Mouse (Mus musculus): ENCODE results near the gene Lsm14b.

- TF ChIP-seq EP300 (IDR thresholded peaks at IDR 0.05; ENCODE audit: low read depth) (no peak), CTCF (IDR thresholded peaks at IDR 0.05; ENCODE audit: low read depth) (no peak)
Observed at GRCm38 (mm10) chr2:180040406-180040805, 15.6 kb downstream of the Lsm14b start.

Measured in liver, postnatal 0 days (tissue).